Mouse (Mus musculus) heart, postnatal 4 days (tissue): Measurements from ENCODE around the gene Sox13. TPM values are rescaled to one million over a fixed set of nuclear protein-coding genes. Genes with fewer than 3 reads are reported as not detected.

Experiments
- DNase-seq: peaks from one replicate; pipeline ENCODE4 v3.0.0; 2021
- total RNA-seq, 2 experiments: library from RNA; stranded (reverse); gene quantifications; 2 replicates each; pipeline ENCODE4 v1.2.3; 2021

The Sox13 gene
- total RNA-seq, 2 experiments from 2014 or later, result 29.8 to 32.4 TPM

DNA sequence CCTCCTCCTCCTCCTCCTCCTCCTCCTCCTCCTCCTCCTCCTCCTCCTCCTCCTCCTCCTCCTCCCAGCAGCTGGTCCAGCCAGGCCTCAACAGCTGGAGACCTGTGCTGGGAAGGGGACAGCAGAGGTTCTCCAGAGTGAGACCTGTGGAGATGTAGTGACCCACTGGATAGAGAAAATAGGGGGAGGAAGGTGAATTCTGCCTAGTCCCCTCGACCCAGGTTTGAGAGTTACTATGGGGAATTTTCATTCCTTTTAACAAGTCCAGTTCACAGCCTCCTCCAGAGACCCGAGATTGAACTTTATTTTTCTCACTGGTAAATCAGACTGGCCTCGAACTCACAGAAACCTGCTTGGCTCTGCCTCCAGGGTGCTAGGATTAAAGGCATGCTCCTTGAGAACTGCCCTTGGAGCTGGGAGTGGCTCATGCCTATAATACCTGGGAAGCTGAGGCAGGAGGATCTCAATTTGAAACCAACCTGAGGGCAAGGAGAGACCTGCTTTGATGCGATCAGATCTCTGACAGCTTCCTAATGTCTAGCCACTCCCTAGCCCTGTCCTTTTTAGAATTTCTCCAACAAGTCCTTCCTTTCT lies 467 bp upstream of the Sox13 start:
- no peak for DNase-seq

DNA sequence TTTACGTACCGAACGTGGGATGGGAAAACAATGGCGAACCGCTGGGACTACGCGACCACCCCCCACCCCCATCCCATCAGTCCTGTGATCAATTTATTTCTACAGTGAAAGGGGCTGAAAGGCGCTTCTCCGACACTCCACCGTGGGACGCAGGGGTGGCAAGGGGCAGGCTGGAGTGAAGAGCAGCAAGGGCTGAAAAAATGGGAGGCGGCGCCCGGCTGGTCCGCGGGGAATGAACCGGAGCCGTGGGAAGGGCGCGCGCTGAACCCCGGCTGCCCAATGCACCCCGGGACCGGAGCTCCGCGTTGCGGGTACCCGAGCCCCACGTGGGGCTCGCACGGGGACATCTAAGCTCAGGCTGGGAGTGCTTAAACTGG lies 1.0 kb downstream of the Sox13 start:
- DNase-seq, result peak; percentile 30

GRCm38 (mm10) chr1:133422615-133423161 lies 1.5 kb downstream of the Sox13 start:
- peak; percentile 67 for DNase-seq

DNA sequence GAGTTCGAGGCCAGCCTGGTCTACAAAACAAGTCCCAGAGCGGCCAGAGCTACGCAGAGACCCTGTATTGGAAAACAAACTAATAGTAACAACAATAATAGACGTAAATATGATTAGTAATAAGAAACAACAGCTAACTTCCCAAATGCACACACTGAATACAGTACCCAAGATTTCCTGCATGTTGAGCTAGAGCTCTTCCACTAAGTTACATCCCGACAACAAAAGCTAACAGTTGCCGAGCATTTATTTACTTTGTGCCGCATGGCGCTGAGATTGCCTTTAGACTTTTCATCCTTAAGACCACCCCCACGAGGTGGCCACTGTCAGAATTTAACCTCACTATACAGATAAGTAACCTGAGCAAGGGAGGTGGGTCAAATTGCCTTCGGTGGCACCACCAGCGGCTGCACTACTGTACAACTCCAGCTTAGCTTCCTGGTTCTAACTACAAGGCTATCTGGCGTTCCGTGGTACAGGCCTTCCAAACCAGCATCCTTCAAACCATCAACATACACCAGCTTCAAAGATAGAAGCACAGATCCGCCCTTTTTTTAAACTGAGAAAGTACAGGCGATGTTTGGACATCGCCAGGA lies 2.1 kb downstream of the Sox13 start:
- no peak for DNase-seq

DNA sequence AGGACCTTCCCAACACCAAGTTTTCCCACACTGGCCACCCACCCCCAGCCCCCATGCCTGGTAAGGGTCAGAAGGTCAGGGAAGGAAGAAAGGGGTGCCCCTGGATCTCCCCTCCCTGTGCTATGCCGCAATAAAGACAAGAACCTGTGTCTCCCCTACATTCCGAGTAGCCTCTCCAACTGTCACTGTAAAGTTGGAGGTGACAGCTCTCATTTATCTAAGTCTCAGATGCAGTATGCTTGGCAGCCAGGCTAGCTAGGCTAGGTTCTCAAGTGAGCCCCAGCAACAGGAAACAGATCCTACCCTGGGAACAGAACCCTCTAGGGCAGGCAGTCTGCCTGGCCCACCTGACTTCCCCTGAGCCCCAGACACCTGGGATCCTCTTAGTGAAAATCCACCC lies 3.1 kb downstream of the Sox13 start:
- no peak for DNase-seq

GRCm38 (mm10) chr1:133420491-133420890 lies 3.7 kb downstream of the Sox13 start:
- DNase-seq, result peak; percentile 43

DNA sequence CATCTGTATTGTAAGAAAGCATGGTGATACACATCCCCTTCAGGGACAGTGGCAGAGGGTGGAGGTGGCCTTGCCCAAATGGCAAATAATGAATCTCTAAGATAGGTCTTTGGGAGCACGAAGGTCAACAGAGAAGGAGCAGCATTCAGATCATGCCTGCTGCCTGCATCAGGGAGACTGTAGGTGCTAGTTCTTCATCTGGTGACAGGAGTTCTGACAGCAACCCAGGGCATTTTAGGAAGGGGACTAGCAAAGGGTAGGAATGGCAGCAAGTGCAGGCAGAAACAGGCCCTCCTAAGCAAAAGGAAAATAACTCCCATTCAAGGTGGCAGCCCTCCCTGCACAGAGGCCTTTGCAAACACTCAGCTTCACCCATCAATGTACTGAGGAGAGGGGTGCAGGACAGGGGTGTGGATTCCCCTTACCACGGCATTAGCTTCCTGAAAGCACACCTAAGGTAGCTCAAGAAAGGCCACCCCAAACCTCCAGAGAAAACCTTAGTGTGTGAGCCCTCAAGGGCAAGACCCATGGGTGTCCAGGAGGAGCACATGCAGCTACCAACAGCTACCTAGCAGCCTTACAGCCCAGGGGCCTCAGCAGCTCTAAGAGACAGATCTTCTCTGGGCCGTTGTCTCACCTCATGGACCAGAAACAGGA lies 4.9 kb downstream of the Sox13 start:
- DNase-seq, result no peak

GRCm38 (mm10) chr1:133418164-133418800 lies 5.9 kb downstream of the Sox13 start:
- DNase-seq, result peak; percentile 82

- no peak for DNase-seq
Observed at GRCm38 (mm10) chr1:133417539-133417938, 6.6 kb downstream of the Sox13 start.

GRCm38 (mm10) chr1:133417113-133417512 lies 7.1 kb downstream of the Sox13 start:
- no peak for DNase-seq

- DNase-seq, result no peak
Observed at GRCm38 (mm10) chr1:133416472-133416871, 7.7 kb downstream of the Sox13 start.

DNA sequence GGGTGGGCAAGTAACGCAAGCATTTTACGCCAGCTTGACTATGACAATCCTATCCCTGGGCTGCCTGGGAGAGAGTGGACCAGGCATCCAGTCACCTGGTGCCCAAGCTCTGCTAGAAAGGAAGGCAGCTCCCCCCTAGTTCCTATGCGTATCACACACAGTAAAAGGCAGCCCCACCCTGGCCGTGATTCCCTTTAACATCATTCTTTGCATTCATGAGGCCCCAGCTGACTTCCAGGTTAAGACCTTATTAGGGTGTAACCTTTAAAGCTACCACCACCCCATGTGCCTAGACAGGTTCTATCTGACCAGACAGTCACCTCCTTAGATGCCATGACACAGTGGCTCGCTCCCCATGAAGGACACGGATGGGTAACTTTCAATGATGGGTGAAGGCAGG lies 8.7 kb downstream of the Sox13 start:
- DNase-seq, result no peak

GRCm38 (mm10) chr1:133415086-133415485 lies 9.1 kb downstream of the Sox13 start:
- no peak for DNase-seq

GRCm38 (mm10) chr1:133412941-133413340 lies 11.2 kb downstream of the Sox13 start:
- DNase-seq, result no peak

DNA sequence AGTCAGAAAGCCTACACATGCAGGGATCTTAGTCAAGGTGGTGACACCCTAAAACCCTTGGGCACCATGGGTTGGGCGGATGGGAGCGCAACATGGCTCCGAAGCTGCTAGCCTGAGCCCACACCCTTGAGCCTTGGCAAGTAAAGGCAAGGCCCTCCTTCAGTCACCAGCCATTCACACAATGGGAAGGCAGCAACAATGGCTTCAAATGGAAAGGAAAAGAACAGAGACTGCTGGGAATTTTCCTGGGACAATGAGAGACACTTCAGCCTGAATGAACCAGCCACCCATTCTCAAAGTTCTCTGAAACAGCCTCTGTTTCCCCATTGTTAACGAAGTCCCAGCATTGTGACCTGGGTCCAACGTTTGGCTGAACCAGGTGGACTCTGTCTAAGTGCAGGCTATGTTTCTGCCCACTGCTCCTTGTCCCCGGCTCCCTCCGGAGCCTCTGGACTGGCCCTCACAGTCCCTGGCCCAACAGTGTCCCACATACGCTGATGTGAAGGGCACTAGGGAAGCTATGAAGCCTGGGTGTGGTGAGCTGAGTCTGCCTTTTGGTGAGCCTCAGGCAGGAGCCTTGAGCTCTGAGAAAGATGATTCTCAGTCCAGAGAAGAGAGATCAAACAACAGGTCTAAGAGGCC lies 12.6 kb downstream of the Sox13 start:
- no peak for DNase-seq

DNA sequence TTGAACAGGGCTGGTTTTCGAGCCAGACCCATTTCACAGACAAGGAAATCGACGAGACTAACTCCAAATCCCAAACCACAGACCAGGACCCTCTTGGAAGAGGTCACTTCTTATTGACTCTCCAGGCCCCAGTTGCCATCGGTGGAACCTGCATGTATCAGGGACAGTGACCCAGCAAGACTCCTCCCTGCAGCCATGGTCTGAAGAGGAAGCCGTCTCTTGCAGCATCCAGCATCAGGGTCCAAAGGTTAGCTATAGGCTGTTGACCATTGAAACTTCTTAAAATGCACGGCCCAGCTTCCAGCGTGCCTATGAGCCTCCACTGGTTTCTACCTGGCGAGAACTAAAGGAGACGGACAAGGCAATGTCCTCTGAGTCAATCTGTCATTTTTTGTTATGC lies 14.4 kb downstream of the Sox13 start:
- DNase-seq, result no peak

- DNase-seq, result no peak
Observed at GRCm38 (mm10) chr1:133408880-133409516, 15.2 kb downstream of the Sox13 start.

- DNase-seq, result no peak
Observed at GRCm38 (mm10) chr1:133408321-133408720, 15.9 kb downstream of the Sox13 start.

GRCm38 (mm10) chr1:133407436-133407835 lies 16.7 kb downstream of the Sox13 start:
- no peak for DNase-seq

GRCm38 (mm10) chr1:133406614-133407013 lies 17.6 kb downstream of the Sox13 start:
- no peak for DNase-seq

DNA sequence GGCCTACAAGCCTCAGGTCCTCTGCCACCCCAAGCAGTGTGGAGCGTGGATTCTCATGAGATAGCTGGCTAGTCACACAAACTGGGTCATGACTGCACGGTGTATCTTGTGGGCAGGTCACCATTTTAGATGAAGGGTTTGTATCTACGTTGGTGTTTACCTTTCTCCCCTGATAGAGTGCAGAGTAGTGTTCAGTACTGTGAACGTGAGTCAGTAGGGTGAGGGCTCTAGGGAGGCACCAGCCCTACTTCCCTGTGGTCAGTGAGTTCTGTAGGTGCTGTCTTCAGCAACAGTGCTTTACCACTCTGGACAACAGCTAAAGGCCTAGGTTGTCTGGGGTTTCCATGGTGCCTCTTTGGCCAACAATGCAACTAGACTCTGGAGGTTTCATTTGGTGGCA lies 20.2 kb downstream of the Sox13 start:
- no peak for DNase-seq

- no peak for DNase-seq
Observed at GRCm38 (mm10) chr1:133400014-133400725, 24.0 kb downstream of the Sox13 start.
